Mouse (Mus musculus): Measurements from ENCODE around the gene Gm10600. TPM values are rescaled to one million over a fixed set of nuclear protein-coding genes. Genes with fewer than 3 reads are reported as not detected.
"Not testable (repeated sequence)": the region's sequence is repeated elsewhere in the genome, so short reads cannot be mapped to it uniquely, and the experiment has no call there.

Gene Gm10600
- 1 to 10 TPM in 3 of 4 experiments, not detected in 1; 1.4 to 3.1 (median 1.5) TPM for total RNA-seq (2022)

- DNase-seq: not testable (repeated sequence)
Observed at GRCm38 (mm10) chr4:42240339-42240738, at the start of gene Gm10600. TSS of gene Gm10600 (plus strand) at chr4:42240639.

- DNase-seq: not testable (repeated sequence)
Observed at GRCm38 (mm10) chr4:42255467-42255866, 15.0 kb downstream of the Gm10600 start, which contains the start of gene Ccl21b. TSS of gene Ccl21b (plus strand) at chr4:42255767.

Other genes starting within 250 kb of the Gm10600 start
- 1 to 10 TPM in 3 of 4 experiments, not detected in 1; 1.1 to 1.3 (median 1.2) TPM for gene Gm21093, start 205.9 kb upstream of the Gm10600 start, total RNA-seq (2022)
- gene Gm3893, start 149.4 kb upstream of the Gm10600 start, total RNA-seq (2022): not detected
- 1 to 10 TPM; 3.2 to 7.2 (median 6.0) TPM for gene Gm13304, start 125.8 kb upstream of the Gm10600 start, total RNA-seq (2022)
- 10 to 100 TPM in 1 of 4 experiments, 1 to 10 TPM in 1, not detected in 2; 4.3 to 16.3 TPM for gene Gm13306, start 87.2 kb upstream of the Gm10600 start, total RNA-seq (2022)
- 1 to 10 TPM in 2 of 4 experiments, under 1 TPM in 2; 0.58 to 2.3 (median 1.4) TPM for gene Gm13305, start 72.0 kb upstream of the Gm10600 start, total RNA-seq (2022)
- gene Ccl21b, start 15.1 kb downstream of the Gm10600 start, total RNA-seq (2022): not detected
- not detected for gene Gm21953, start 53.6 kb downstream of the Gm10600 start, total RNA-seq (2022)
- under 1 TPM in 1 of 4 experiments, not detected in 3; 0.48 TPM for gene Fam205a3, start 77.7 kb downstream of the Gm10600 start, total RNA-seq (2022)
- not detected for gene Gm21586, start 198.7 kb downstream of the Gm10600 start, total RNA-seq (2022)
- 1 to 10 TPM in 1 of 4 experiments, under 1 TPM in 3; 0.52 to 2.0 (median 0.90) TPM for gene Gm2163, start 226.1 kb downstream of the Gm10600 start, total RNA-seq (2022)

All from adrenal gland, adult 8-10 months (tissue).